Mouse (Mus musculus): ENCODE results near the gene Rreb1.

Rreb1 gene

DNA sequence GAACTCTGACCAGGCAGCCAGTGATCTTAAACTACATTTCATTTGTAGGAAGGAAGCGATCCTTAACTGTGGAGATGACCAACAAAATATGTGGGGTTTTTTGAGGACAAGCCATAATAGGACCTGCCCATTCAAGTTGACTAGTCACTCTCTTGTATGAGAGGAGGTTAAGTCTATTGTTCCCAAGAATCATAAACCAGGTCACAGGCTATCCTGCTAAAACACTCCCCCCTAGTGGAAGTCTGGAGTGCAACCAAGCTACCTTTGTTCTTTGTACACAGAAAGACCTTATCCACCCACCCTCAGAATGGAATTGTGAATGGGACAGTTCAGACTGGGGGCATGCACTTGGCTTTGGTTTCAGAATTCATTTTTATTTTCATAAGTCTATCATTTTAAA, 166.1 kb downstream of the Rreb1 start:
- DNase-seq (ENCODE audit: low read depth, low spot score) = no peak

DNA sequence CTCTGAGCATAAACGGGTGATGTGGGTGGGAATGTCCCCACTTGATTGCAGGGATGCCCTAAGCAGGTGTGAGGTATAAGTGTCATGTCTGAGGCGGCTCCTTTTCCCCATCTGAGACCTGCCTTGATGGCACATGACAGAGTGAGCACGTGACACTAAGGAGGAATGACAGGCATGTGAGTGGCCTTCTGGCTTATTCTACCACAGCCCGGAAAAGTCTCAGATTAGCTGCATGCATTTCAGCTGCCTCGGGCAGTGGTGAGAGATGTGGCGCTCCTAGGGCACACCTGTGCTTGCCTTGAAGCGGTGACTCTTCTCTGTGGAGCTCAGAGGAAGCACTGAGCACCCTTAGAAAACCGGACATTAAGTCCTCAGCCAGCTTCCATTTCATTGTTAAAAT, 167.2 kb downstream of the Rreb1 start:
- no peak for DNase-seq (ENCODE audit: low read depth, low spot score)

DNA sequence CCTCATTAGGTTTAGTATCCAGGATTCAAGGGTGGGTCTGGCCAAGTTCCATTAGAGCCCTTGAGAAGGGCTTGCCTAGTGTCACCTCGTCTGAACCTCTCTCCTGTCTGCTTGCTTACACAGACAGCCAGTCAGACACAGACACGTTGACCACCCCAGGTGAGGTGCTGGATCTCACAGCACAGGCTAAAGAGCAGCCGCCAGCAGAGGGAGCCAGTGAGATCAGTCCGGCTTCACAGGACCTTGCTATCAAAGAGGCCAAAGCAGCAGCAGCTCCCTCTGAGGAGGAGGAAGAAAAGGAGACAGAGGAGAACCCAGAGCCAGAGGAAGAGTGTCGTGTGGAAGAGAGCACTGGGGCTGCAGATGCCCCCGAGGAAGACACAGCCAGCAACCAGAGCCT, 168.5 kb downstream of the Rreb1 start:
- DNase-seq (ENCODE audit: low read depth, low spot score) = no peak

DNA sequence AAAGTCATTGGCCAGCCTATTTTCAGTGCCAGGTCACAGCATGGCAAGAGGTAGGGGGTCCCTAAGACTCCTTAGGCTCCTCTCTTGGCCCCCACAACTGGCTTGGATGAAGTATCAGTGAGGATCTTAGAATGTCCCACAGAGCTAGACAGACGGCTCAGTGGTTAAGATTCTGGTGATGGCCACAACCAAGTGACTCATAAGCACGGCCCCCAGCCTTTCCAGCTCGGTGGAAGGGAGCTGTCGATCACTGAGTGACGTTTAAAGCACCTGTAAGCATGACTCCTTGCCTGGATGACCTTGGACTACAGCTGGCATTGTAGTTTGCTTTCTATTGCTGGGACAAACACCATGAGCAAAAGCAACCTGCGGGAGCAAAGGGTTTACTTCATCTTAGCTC, 174.8 kb downstream of the Rreb1 start:
- no peak for DNase-seq (ENCODE audit: low read depth, low spot score)

DNA sequence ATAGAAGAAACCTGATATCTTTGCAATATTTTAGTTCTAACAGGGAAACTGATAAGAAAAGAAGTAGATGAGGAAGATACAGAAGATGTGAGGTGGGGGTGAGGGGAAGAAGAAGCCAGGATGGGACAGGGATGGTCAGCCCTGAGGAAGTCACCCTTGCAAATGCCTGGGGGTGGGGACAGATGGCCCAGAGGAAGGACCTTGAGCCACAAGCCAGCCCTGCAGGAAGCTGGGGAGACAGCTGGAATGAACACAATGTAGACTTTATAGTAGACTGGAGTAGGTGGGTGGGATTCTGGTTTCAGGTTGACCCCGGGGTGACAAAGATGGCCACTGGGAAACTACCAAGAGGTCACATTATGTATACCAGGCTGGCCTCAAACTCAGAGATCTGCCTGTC, 176.1 kb downstream of the Rreb1 start:
- DNase-seq (ENCODE audit: low read depth, low spot score) = no peak

DNA sequence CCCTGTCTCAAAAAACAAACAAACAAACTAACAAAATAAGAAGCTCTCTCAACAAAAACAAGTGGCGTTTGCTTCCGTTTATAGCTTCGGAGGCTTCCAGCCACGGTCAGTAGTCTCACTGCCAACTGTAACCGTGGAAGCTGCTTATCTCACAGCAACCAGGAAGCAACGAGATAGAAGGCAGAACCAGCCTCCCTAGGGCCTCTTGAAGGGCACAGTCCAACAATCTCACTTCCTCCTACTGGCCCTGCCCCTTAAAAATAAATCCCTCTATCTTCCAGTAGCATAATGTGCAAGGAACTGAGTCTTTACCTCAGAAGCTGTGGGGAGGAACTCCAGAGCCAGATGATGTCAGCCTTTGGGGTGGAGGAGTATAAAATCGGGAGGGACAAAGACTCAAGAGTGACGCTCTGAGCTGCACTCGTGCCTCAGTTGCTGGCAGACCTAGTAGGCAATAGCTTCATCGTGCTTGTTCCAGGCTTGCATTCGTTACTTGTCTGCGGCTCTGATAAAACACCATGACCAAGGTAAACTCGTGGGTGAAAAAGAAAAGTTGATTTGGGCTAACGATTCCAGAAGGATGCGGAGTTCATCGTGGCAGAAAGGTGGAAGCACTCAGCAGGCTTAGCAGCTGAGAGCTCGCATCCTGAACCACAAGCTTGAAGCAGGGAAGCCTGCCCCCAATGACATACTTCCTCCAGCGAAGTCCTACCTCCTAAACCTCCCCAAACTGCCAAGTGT, 180.5 kb downstream of the Rreb1 start:
- no peak for DNase-seq (ENCODE audit: low read depth, low spot score)

DNA sequence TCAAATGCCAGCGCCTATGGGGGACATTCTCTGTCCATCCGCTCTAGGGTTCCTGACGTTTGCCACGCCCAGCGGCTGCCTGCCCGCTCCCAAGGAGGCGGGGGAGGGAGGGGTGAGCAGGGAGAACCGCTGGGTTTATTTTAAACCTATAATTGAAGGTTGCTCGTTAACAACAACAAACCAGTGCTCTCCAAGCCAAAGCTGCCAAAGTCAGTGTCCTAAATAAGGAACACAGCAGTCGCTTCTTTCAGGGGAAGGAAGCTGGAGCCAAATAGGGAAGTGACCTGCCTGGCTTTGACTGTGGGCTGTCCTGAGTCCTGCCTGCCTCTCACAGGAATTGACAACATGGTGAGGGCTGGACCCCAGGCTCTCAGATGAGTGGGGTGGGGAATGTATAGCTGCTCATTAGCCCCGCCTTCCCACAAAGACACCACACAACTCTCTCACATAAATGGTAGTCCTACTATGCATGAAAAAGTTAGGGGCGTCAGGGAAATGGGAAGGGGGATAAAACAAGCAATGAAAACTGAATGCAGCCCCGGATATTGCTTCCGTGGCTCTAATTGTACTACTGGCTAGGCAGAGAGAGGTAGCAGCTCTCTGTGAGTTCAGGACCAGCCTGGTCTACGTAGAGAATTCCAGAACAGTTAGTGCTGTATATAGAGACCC, 181.2 kb downstream of the Rreb1 start:
- no peak for DNase-seq (ENCODE audit: low read depth, low spot score)

DNA sequence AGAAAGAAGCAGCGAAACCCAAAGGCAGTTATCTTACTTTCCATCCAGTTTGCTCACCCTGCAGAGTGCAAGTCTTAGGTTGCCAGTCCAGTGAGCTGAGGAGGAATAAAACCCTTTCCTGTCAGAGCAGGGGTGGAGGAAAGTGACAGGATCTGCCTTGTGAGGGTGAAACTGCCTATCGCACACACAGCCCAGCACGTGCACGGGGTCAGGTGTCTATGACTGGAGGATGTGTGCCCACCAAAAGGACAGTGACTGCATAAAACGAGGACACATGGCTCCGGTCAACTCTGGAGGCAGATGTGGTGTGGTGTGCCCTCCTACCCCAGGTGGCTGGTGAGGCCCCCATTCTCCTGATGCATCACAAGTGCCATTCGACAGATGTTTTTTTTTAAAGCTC, 181.7 kb downstream of the Rreb1 start:
- DNase-seq (ENCODE audit: low read depth, low spot score) = no peak

DNA sequence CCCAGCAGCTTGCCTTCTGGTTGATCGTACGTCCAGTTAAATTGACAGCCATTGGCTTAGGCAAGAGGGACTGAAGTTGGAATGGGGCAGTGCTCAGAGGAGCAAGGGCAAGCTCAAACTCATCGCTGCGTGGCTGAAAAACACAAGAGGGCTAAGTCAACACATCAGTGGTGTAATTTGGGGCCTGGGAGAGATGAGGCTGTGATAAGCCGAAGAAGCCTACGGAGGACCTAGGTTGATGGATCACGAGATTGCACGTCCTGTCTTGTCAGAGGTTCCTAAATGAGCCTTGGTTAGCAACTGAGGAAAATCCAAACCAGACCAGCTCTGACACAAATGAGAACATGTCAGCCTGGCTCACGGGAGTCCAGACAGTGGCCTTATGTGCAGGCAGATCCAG, 184.3 kb downstream of the Rreb1 start:
- DNase-seq (ENCODE audit: low read depth, low spot score) = no peak

DNA sequence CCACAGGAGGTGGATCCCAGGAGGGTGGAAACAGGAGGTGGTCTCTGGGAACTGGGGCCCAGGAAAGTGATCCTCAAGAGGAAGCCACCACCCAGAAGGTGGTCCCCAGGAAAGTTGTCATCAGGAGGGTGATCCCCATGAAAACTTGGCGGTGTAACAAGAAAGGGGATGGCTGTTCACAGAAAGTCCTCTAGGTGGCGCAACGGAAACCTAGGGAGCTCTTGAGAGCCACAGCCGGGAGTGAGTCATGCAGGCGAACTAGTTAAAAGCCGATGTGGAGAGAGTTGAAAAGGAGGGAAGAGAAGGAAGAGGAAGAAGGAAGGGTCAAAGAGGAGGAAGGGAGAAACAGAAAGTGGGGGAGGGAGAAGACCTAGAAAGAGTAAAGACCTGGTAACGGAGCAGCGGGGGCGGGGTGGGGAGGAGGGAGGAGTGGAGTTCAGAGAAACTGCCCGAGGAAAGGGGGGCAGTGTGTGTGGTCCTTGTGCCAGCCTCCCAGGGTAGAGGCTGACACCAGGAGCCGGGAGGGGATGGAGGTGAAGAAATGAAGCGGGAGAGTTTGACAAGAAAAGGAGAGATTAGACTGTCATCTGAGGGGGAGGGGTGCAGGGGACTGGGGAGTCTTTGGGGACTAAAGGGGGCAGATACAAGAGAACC, 185.3 kb downstream of the Rreb1 start:
- peak; percentile 54 for DNase-seq (ENCODE audit: low read depth, low spot score)

DNA sequence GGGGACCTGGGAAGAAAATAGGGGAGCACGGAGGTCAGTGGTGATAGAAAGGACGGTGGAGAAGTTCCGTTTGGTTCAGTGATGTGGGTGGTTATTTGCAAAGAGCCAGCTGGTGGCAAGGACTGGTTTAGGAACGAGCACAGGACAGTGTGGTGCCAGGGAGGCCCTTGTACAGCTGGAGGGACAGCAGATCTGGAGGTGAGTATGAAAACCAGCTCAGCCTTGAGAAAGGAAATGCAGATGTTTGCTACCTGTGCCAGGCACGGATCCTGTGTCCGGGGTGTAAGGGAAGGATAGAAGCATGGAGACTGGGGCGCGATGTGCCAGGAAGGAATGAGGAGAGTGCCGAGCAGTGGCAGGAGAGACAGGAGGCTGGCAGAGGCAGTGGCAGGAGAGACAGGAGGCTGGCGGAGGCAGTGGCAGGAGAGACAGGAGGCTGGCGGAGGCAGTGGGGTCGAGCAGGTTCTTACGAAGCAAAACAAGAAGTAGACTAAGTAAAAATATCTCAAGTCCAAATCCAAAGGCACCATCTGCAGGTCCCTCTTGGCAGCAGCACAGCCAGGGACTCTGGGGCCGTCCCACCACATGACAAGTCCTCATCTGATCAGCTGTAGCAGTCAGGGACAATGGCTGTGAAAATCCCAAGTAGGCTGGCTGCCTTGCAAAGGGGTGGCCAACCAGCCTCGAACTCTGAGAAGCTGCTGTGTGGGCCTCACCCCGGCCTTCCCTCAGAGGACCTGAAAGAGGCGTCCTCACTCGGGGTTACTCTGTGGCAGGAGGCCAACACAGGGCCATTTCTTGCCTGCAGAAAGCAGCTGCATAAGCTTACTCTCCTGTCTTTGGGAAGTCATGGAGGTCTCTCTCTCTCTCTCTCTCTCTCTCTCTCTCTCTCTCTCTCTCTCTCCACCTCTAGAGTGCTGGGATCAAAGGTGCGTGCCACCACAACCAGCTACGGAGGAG, 186.2 kb downstream of the Rreb1 start:
- DNase-seq (ENCODE audit: low read depth, low spot score) = no peak

DNA sequence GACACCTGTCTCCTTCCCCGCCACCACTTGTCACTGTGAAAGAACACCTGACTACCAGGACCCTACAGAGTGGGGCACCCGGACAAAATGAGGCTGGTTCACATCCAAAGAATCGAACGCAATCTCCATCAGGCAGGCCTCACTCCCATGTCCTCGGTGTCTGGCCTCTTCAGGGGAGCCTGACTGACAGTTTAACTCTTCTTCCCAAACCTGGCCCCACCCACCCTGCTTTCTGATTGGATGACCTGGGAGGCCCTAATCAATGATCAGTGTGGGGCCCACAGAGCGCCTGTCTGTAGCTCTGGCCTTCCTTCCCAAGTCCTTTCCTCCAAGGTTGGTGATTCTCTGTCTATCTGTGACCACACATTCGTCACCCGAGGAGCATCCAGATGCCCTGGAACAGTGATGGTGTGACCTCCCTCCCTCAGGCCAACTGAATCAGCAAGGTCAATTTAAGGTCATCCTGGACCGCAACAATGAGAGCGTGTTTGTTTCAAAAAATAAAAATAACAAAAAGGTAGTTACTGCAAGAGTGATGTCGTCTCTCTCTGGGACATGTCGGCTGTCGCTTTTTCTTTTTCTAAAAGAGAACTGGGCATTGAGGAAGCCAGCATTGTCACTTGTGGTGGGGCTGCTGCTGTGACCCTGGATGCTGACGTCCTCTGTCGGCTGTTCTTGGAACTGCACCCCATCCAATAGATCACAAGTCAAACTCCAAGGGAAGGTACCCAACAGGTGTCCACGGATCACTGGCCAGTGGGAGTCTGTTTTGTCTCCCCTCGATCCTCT, 187.1 kb downstream of the Rreb1 start:
- DNase-seq (ENCODE audit: low read depth, low spot score) = peak; percentile 54

DNA sequence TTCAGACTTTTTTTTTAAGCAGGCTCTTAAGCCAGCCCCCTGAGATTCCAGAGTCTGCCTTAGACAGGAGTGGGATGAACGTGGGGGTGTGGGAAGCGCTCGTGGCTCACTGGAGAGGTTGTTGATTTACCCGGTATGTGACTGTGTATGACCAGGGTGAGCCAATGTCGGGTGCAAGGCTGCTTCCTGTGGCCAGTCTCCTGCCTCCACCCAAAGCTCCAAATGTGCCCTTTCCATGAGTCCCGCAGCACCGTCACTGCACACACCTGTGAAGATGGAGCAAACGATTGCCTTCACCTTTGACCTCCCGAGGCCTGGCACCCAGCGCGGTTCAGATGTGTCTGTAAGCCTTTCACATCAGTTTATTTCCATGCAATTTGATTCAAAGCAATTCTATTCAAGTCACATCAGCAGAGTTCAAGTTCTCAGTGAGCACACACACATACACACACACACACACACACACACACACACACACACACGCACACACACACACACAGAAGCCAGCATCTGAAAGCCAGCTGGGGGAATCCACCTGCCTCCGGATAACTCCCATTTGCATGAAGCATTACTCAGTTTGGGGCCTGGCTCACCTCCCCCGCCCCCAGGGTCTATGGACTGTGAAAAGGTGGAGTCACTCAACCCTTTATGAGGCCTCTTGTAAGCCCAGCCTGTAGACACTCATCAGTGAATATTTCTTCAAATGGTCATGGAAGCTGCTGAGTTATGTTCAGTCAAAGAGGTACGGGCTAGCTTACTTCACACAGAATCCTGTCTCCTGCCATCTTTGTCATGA, 188.3 kb downstream of the Rreb1 start:
- DNase-seq (ENCODE audit: low read depth, low spot score) = no peak

DNA sequence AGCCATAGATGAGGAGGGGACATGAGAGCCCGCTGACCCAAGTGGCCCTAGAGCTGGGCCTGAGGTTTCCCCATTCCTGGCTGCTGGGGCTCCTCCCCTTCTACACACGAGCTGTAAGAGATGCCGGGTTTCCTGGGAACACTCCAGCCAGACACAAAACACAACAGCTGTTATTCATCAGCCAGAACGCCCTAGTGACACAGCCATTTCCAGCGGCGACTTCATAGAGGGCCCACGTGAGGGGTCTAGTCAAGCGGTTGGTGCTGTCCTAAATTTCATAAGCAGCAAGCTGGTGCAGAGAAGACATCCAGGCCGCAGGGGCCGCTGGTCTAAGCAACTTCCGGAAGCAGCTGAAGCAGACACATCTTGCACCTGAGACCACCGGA, 188.8 kb downstream of the Rreb1 start:
- DNase-seq (ENCODE audit: low read depth, low spot score) = no peak

DNA sequence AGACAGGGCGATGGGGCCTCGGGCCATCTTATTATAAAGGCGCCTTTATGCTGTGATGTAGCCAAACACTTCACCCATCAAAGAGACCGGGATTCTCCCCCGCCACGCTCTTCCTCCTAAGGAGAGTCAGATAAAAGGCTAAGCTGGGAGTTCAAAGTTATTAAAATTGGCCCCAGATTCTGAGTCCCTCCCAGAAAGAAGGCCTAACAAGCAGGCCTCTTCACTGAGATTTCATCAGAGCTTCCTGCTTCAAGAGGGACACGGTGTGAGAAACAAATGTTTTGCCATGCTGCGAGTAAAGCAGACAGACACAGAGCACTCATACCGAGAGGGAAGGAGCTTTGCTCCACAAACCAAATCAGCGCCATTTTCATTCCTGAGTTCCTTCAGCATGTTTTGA, 189.4 kb downstream of the Rreb1 start:
- DNase-seq (ENCODE audit: low read depth, low spot score) = no peak

DNA sequence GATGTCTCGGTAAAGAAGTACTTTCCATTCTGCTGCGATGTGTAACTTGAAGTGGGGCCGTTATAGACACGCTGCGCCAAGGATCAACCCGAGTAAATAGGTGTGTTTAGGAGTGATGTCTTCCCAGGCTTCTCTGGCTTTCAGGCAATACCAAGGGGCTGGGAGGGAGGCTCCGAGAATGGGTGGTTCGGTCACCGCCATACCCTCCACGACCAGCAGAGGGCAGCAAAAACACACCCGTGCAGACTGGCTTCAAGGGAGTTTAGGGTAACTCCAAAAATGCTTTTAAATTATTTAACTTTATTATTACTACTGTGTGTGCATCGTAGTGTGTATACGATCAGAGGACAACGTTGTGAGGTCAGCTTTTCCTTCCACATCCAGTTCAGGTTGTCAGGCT, 191.1 kb downstream of the Rreb1 start:
- no peak for DNase-seq (ENCODE audit: low read depth, low spot score)

DNA sequence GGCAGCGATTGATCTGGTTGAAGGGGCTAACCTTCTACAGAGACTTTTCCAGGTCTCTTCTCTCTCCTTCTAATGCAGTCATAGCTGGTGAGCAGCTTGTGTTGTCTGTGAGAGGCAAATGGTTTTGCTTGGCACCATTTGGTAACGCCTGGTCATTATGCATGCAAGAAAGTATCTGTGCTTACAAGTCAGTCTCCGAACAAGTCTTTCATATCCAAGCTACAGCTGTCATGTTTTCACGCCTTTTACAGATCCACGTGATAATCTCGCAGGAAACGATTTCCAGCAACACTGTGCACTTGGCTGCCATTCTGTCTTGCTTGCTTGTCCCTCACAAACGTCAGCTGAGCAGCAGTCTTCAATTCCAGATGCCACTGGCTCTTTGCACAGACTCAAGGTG, 191.8 kb downstream of the Rreb1 start:
- DNase-seq (ENCODE audit: low read depth, low spot score) = no peak

DNA sequence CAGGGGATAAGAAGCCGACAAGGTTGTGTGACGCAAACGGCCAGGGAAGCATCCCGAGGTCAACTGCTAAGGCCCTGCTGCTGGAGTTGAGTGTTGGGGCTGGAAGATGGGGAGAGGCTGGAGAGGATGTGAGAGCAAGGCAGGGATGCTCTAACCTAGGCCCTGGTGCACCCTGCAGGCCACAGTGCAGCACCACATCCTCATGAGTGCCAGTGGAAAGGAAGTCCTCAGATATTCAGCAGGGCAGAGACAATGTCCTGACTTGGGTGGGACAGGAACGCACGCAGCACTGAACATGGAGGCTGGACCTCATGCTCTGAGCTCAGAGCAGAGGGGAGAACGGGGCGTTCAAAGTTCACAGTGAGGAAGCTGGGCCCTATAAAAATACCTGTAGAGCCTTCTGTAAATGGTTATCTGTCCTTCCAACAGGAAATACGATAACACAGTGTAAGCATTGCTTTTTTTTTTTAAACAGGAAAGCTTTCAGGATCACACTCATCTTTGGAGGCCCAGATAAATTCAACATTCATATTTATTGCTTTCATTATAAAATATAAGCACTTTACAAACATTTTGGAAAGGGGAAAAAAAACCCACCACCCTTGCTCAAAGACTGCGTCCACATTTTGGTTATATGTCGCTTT, 192.8 kb downstream of the Rreb1 start:
- no peak for DNase-seq (ENCODE audit: low read depth, low spot score)

DNA sequence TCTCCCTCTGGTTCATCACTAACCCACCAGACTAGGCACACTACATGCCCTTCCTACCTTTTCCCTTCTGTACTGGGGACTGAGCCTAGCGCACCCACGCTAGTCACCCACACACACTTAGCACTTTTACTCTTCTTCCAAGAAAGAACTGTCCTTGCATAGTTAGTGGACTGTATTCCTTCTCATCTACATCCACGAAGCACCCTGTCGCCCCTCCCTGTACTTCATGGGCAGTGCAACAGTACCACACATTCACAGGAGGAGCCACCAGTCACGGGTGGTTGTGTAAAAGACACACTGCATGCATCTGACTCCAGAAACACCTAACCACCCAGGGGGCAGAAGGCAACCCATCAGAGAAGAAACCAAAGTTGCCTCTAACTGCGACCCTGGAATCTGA, 195.8 kb downstream of the Rreb1 start:
- no peak for DNase-seq (ENCODE audit: low read depth, low spot score)

DNA sequence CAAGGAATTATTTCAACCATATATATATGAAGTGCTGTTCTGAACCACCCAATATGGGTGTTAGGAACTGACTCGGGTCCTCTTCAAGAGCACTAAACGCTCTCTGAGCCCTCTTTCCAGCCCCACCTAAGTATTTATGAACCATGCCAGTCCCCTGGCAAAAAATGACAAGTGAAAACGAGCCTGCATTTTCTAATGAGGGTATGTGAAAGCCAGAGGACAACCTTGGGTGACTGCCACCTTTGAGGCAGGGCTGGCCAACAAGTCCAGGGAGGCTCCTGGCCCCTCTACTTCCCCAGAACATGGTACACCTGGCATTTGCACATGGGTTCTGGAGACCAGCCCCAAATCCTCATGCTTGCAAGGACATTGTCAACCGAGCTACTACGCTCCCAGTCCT, 196.5 kb downstream of the Rreb1 start:
- no peak for DNase-seq (ENCODE audit: low read depth, low spot score)
